Mouse (Mus musculus) cerebellum, adult 2 months (tissue): Measurements from ENCODE around the gene Rgs7bp.

Experiments
- CTCF ChIP-seq: fragments of 200-500 bp; IDR thresholded peaks from 2 replicates; pipeline ENCODE4 v1.5.1; 2011; ENCODE audit warnings: low read depth, mild to moderate bottlenecking, control low read depth, low read length, moderate library complexity, borderline replicate concordance; ENCODE audit not compliant: insufficient read depth
- POLR2A ChIP-seq: fragments of 200-500 bp; IDR thresholded peaks from 2 replicates; pipeline ENCODE4 v1.6.1; 2011; ENCODE audit warnings: low read length, control low read depth, borderline replicate concordance; ENCODE audit not compliant: insufficient read depth

DNA sequence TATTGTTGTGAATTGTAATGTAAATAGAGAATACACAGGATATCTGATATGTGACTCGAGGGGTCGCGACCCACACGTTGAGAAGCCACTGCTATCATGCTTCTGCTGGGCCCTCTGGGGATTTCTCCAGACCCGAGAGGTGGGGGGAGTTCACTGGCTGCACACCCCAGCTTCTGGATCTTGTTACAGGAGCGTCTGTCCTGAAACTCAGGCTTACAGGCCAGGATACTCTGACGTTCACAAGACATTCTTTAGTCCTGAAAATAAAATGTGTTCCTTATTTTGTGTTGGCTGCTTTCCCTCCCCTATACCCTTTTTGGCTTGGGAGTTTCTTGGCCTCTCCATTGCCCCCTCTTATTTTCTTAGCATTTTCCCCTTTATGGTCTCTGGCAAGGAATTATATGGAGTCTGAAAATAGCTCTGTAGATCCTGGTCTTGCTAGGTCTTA is 65.9 kb downstream of the Rgs7bp start:
- TF ChIP-seq CTCF = no peak
- TF ChIP-seq POLR2A = no peak
